Mouse (Mus musculus): Measurements from ENCODE around the gene Adamts1. TPM values are rescaled to one million over a fixed set of nuclear protein-coding genes. Genes with fewer than 3 reads are reported as not detected.
A peak's percentile ranks its signal among the peaks of the same experiment; 100 is the strongest.

The Adamts1 gene
- polyA plus RNA-seq, 1 experiment from 2014 or later, result 14.8 TPM

GRCm38 (mm10) chr16:85800691-85801090, 2.2 kb downstream of the Adamts1 start:
- Histone ChIP-seq H3K9me3 (no peaks in the 10 kb centered on the region), H3K4me1 (replicated peaks) (peaks cover 22% of the 10 kb centered on the region), H3K27me3 (peaks cover 22% of the 10 kb centered on the region), H3K27ac (peak overlapping the region; percentile 69; the same call in 1 of the 2 replicates), H3K9ac (peak overlapping the region; percentile 80), H3K36me3 (peaks cover 17% of the 10 kb centered on the region), H3K4me2 (peak overlapping the region; percentile 100), H3K4me3 (peak overlapping the region; percentile 66)
- peak; percentile 74 for ATAC-seq (ENCODE audit: low FRiP score)
- 4% methylated on average over 8 of the region's 8 CpGs for WGBS

GRCm38 (mm10) chr16:85799971-85800370, 2.9 kb downstream of the Adamts1 start:
- Histone ChIP-seq H3K27ac (no peak overlapping the region), H3K27me3 (peaks cover 18% of the 10 kb centered on the region), H3K9ac (no peak overlapping the region), H3K36me3 (peaks cover 25% of the 10 kb centered on the region), H3K4me1 (replicated peaks) (peaks cover 22% of the 10 kb centered on the region), H3K4me3 (peak overlapping the region; percentile 15), H3K4me2 (peak overlapping the region; percentile 100), H3K9me3 (no peaks in the 10 kb centered on the region)
- 79% methylated on average over 9 of the region's 9 CpGs for WGBS
- no peak for ATAC-seq (ENCODE audit: low FRiP score)

- Histone ChIP-seq H3K36me3 (peaks cover 27% of the 10 kb centered on the region), H3K27me3 (0 out of 2 replicates have a peak, but pooled peaks cover 8% of the 10 kb centered on the region), H3K4me3 (no peak overlapping the region), H3K4me1 (replicated peaks) (peaks cover 16% of the 10 kb centered on the region), H3K9ac (no peak overlapping the region), H3K27ac (no peak overlapping the region), H3K9me3 (no peaks in the 10 kb centered on the region), H3K4me2 (no peak overlapping the region)
- 95% methylated on average over 7 of the region's 7 CpGs for WGBS
- no peak for ATAC-seq (ENCODE audit: low FRiP score)
These were observed 4.6 kb downstream of the Adamts1 start for GRCm38 (mm10) chr16:85798334-85798733.

GRCm38 (mm10) chr16:85797161-85797560, 5.8 kb downstream of the Adamts1 start:
- 96% methylated on average over 4 of the region's 4 CpGs for WGBS
- Histone ChIP-seq H3K4me3 (no peak overlapping the region), H3K27me3 (0 out of 2 replicates have a peak, but pooled peaks cover 5% of the 10 kb centered on the region), H3K4me1 (replicated peaks) (peaks cover 9% of the 10 kb centered on the region), H3K9ac (no peak overlapping the region), H3K36me3 (peaks cover 27% of the 10 kb centered on the region), H3K4me2 (no peak overlapping the region), H3K9me3 (no peaks in the 10 kb centered on the region), H3K27ac (no peak overlapping the region)
- ATAC-seq (ENCODE audit: low FRiP score), result no peak

GRCm38 (mm10) chr16:85795731-85796130, 7.2 kb downstream of the Adamts1 start:
- Histone ChIP-seq H3K9me3 (no peaks in the 10 kb centered on the region), H3K4me2 (no peak overlapping the region), H3K9ac (no peak overlapping the region), H3K4me3 (no peak overlapping the region), H3K36me3 (peaks cover 27% of the 10 kb centered on the region), H3K27me3 (no peaks in the 10 kb centered on the region), H3K4me1 (replicated peaks) (peaks cover 3% of the 10 kb centered on the region; the same call in 1 of the 2 replicates), H3K27ac (no peak overlapping the region)
- ATAC-seq (ENCODE audit: low FRiP score), result no peak
- WGBS, result 94% methylated on average over 7 of the region's 7 CpGs

GRCm38 (mm10) chr16:85793166-85793830, 9.6 kb downstream of the Adamts1 start:
- Histone ChIP-seq H3K36me3 (peaks cover 27% of the 10 kb centered on the region), H3K27ac (no peak overlapping the region), H3K9ac (no peak overlapping the region), H3K4me1 (replicated peaks) (no peaks in the 10 kb centered on the region), H3K9me3 (no peaks in the 10 kb centered on the region), H3K27me3 (no peaks in the 10 kb centered on the region), H3K4me3 (no peak overlapping the region), H3K4me2 (no peak overlapping the region)
- no peak for ATAC-seq (ENCODE audit: low FRiP score)
- 94% methylated on average over 4 of the region's 4 CpGs for WGBS

GRCm38 (mm10) chr16:85781076-85781475, 21.8 kb downstream of the Adamts1 start:
- ATAC-seq (ENCODE audit: low FRiP score), result no peak
- 90% methylated on average over 2 of the region's 2 CpGs for WGBS
- H3K27me3 ChIP-seq, result no peaks in the 10 kb centered on the region
- no peaks in the 10 kb centered on the region for H3K4me1 ChIP-seq (replicated peaks)
- no peak overlapping the region for H3K4me3 ChIP-seq
- no peaks in the 10 kb centered on the region for H3K9me3 ChIP-seq
- H3K27ac ChIP-seq, result no peak overlapping the region
- no peaks in the 10 kb centered on the region for H3K36me3 ChIP-seq
- H3K9ac ChIP-seq, result no peak overlapping the region
- no peak overlapping the region for H3K4me2 ChIP-seq

- Histone ChIP-seq H3K4me3 (no peak overlapping the region), H3K27ac (no peak overlapping the region), H3K9ac (no peak overlapping the region), H3K36me3 (no peaks in the 10 kb centered on the region), H3K4me1 (replicated peaks) (no peaks in the 10 kb centered on the region), H3K27me3 (no peaks in the 10 kb centered on the region), H3K9me3 (no peaks in the 10 kb centered on the region), H3K4me2 (no peak overlapping the region)
- ATAC-seq (ENCODE audit: low FRiP score), result no peak
These were observed 23.1 kb downstream of the Adamts1 start for GRCm38 (mm10) chr16:85779775-85780174.

- no peaks in the 10 kb centered on the region for H3K9me3 ChIP-seq
- no peaks in the 10 kb centered on the region for H3K27me3 ChIP-seq
- WGBS, result 75% methylated on average over 3 of the region's 3 CpGs
- H3K36me3 ChIP-seq, result no peaks in the 10 kb centered on the region
- no peak overlapping the region for H3K9ac ChIP-seq
- H3K4me1 ChIP-seq (replicated peaks), result no peaks in the 10 kb centered on the region
- no peak for ATAC-seq (ENCODE audit: low FRiP score)
- no peak overlapping the region for H3K27ac ChIP-seq
- H3K4me2 ChIP-seq, result no peak overlapping the region
- H3K4me3 ChIP-seq, result no peak overlapping the region
These were observed 30.6 kb downstream of the Adamts1 start for GRCm38 (mm10) chr16:85772272-85772671.

GRCm38 (mm10) chr16:85767341-85767740, 35.6 kb downstream of the Adamts1 start:
- WGBS, result 52% methylated on average over 4 of the region's 4 CpGs
- no peak overlapping the region for H3K27ac ChIP-seq
- H3K4me3 ChIP-seq, result no peak overlapping the region
- no peaks in the 10 kb centered on the region for H3K27me3 ChIP-seq
- no peak for ATAC-seq (ENCODE audit: low FRiP score)
- no peaks in the 10 kb centered on the region for H3K4me1 ChIP-seq (replicated peaks)
- H3K9ac ChIP-seq, result no peak overlapping the region
- no peak overlapping the region for H3K4me2 ChIP-seq
- no peaks in the 10 kb centered on the region for H3K9me3 ChIP-seq
- no peaks in the 10 kb centered on the region for H3K36me3 ChIP-seq

GRCm38 (mm10) chr16:85765697-85766096, 37.2 kb downstream of the Adamts1 start:
- Histone ChIP-seq H3K9me3 (no peaks in the 10 kb centered on the region), H3K36me3 (no peaks in the 10 kb centered on the region), H3K27ac (no peak overlapping the region), H3K4me3 (no peak overlapping the region), H3K9ac (no peak overlapping the region), H3K4me2 (no peak overlapping the region), H3K27me3 (no peaks in the 10 kb centered on the region), H3K4me1 (replicated peaks) (no peaks in the 10 kb centered on the region)
- WGBS, result 69% methylated on average over 8 of the region's 8 CpGs
- ATAC-seq (ENCODE audit: low FRiP score), result no peak

GRCm38 (mm10) chr16:85765167-85765566, 37.7 kb downstream of the Adamts1 start:
- no peak overlapping the region for H3K9ac ChIP-seq
- H3K36me3 ChIP-seq, result no peaks in the 10 kb centered on the region
- no peaks in the 10 kb centered on the region for H3K27me3 ChIP-seq
- no peak for ATAC-seq (ENCODE audit: low FRiP score)
- no peaks in the 10 kb centered on the region for H3K4me1 ChIP-seq (replicated peaks)
- H3K9me3 ChIP-seq, result no peaks in the 10 kb centered on the region
- whole genome bisulfite sequencing, result 82% methylated on average over 6 of the region's 6 CpGs
- no peak overlapping the region for H3K4me2 ChIP-seq
- H3K4me3 ChIP-seq, result no peak overlapping the region
- no peak overlapping the region for H3K27ac ChIP-seq

GRCm38 (mm10) chr16:85762052-85762665, 40.8 kb downstream of the Adamts1 start:
- no peak overlapping the region for H3K4me3 ChIP-seq
- no peaks in the 10 kb centered on the region for H3K9me3 ChIP-seq
- H3K27ac ChIP-seq, result no peak overlapping the region
- no peak for ATAC-seq (ENCODE audit: low FRiP score)
- no peaks in the 10 kb centered on the region for H3K4me1 ChIP-seq (replicated peaks)
- 89% methylated on average over 10 of the region's 10 CpGs for WGBS
- H3K4me2 ChIP-seq, result no peak overlapping the region
- no peaks in the 10 kb centered on the region for H3K27me3 ChIP-seq
- H3K9ac ChIP-seq, result no peak overlapping the region
- H3K36me3 ChIP-seq, result no peaks in the 10 kb centered on the region
